Mouse (Mus musculus): Measurements from ENCODE around the gene Olfr1032. TPM values are rescaled to one million over a fixed set of nuclear protein-coding genes. Genes with fewer than 3 reads are reported as not detected.
"Not testable (repeated sequence)": the region's sequence is repeated elsewhere in the genome, so short reads cannot be mapped to it uniquely, and the experiment has no call there.

Gene Olfr1032
- total RNA-seq (2021) = not detected

GRCm38 (mm10) chr2:86005240-86005639, at the start of gene Olfr1032:
TSS of gene Olfr1032 (plus strand) at chr2:86005540.
- intact Hi-C loops (cut with DNase I) = no loop called here
- DNase-seq (ENCODE audit: extremely low spot score in 1 of 2, low spot score in 2 of 2) = no peak

DNA sequence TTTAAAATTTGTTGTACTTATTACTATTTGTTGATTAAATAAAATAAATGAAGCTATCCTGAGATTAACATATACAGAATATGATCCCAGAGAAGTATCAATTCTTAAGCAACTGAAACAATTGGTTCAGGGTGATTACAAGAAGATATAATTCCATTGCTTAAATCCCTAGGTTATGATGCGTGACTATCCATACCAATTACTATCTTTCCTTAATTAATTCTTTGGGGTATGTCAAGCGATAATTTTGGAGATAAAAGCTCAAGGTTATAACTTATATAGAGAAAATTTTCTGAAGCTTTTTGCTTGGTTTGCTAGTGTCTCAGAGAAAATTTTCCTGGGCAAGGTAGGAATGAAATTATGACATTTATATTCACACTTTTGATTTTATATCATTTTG, 31.7 kb upstream of the Olfr1032 start, which contains the start of gene Olfr1029:
TSS of gene Olfr1029 (plus strand) at position 301 of the 400 bp plus-strand sequence.
- intact Hi-C loops (cut with DNase I) = no loop called here
- no peak for DNase-seq (ENCODE audit: extremely low spot score in 1 of 2, low spot score in 2 of 2)

DNA sequence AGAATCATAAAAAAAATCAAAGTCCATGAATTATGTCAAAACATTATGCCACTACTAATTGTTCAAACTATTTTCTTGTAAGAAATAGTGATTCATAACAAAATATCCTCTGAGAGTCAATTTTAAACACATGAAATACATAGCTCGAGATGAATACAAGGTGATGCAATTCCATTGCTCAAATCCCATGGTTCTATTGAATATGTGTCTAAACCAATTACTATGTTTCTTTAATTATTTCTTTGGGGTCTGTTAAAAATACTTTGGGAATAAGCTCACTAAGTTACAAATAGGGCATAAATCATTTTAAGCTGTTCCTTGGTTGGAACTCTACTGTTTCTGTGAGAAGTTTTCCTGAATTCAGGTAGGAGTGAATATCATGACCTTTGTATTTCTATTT, 26.4 kb upstream of the Olfr1032 start, which contains the start of gene Olfr1030:
TSS of gene Olfr1030 (plus strand) at position 301 of the 400 bp plus-strand sequence.
- no peak for DNase-seq (ENCODE audit: extremely low spot score in 1 of 2, low spot score in 2 of 2)
- intact Hi-C loops (cut with DNase I) = no loop called here

GRCm38 (mm10) chr2:85990004-85990403, 15.3 kb upstream of the Olfr1032 start, which contains the start of gene Olfr1031:
TSS of gene Olfr1031 (plus strand) at chr2:85990304.
- no peak for DNase-seq (ENCODE audit: extremely low spot score in 1 of 2, low spot score in 2 of 2)
- intact Hi-C loops (cut with DNase I) = no loop called here

- DNase-seq (ENCODE audit: extremely low spot score in 1 of 2, low spot score in 2 of 2); intact Hi-C loops (cut with DNase I): not testable (repeated sequence)
Observed at GRCm38 (mm10) chr2:86020406-86020805, 15.1 kb downstream of the Olfr1032 start, which contains the start of gene Olfr1033. TSS of gene Olfr1033 (plus strand) at chr2:86020633.

DNA sequence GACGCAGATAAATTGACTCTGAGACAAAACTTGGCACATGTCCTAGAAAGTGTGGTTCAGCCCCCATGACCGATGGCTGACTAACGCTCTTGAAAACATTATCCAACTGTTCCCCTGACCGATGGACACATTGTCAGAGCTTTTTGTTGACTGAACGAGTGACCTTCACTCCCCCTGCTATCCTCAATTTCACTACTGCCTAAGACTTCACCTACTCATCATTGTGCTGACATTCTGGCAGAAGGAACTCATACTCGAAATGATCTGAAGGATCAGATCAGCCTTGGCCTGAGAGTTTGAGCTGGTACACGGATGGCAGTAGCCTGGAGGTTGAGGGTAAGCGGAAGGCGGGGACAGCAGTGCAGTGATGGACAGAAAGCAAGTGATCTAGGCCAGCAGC, 16.2 kb downstream of the Olfr1032 start:
- intact Hi-C loops (cut with DNase I); DNase-seq (ENCODE audit: extremely low spot score in 1 of 2, low spot score in 2 of 2): not testable (repeated sequence)

- intact Hi-C loops (cut with DNase I) = no loop called here
- no peak for DNase-seq (ENCODE audit: extremely low spot score in 1 of 2, low spot score in 2 of 2)
Observed at GRCm38 (mm10) chr2:86045561-86045960, 40.2 kb downstream of the Olfr1032 start, which contains the start of gene Olfr1034. TSS of gene Olfr1034 (plus strand) at chr2:86045861.

- DNase-seq (ENCODE audit: extremely low spot score in 1 of 2, low spot score in 2 of 2); intact Hi-C loops (cut with DNase I): not testable (repeated sequence)
Observed at GRCm38 (mm10) chr2:86050777-86051176, 45.4 kb downstream of the Olfr1032 start.

Other genes starting within 250 kb of the Olfr1032 start
- gene Olfr1012, start 242.8 kb upstream of the Olfr1032 start, total RNA-seq (2021) = not detected
- not detected for gene Olfr1013, start 238.4 kb upstream of the Olfr1032 start, total RNA-seq (2021)
- gene Olfr1014, start 232.8 kb upstream of the Olfr1032 start, total RNA-seq (2021) = not detected
- gene Olfr1015, start 223.5 kb upstream of the Olfr1032 start, total RNA-seq (2021) = not detected
- not detected for gene Olfr1016, start 203.0 kb upstream of the Olfr1032 start, total RNA-seq (2021)
- gene Olfr1018, start 187.1 kb upstream of the Olfr1032 start, total RNA-seq (2021) = not detected
- not detected for gene Olfr1019, start 160.1 kb upstream of the Olfr1032 start, total RNA-seq (2021)
- not detected for gene Olfr1020, start 158.5 kb upstream of the Olfr1032 start, total RNA-seq (2021)
- gene Olfr1022, start 136.9 kb upstream of the Olfr1032 start, total RNA-seq (2021) = not detected
- not detected for gene Olfr1023, start 119.9 kb upstream of the Olfr1032 start, total RNA-seq (2021)
- gene Olfr1024, start 100.5 kb upstream of the Olfr1032 start, total RNA-seq (2021) = not detected
- gene Olfr1025-ps1, start 90.3 kb upstream of the Olfr1032 start, total RNA-seq (2021) = not detected
- not detected for gene Olfr1026, start 84.0 kb upstream of the Olfr1032 start, total RNA-seq (2021)
- gene Olfr1028, start 55.1 kb upstream of the Olfr1032 start, total RNA-seq (2021) = not detected
- not detected for gene Olfr1029, start 31.6 kb upstream of the Olfr1032 start, total RNA-seq (2021)
- gene Olfr1030, start 26.3 kb upstream of the Olfr1032 start, total RNA-seq (2021) = not detected
- not detected for gene Olfr1031, start 15.2 kb upstream of the Olfr1032 start, total RNA-seq (2021)
- gene Olfr1033, start 15.1 kb downstream of the Olfr1032 start, total RNA-seq (2021) = not detected
- not detected for gene Olfr1034, start 40.3 kb downstream of the Olfr1032 start, total RNA-seq (2021)
- not detected for gene Olfr1036, start 68.5 kb downstream of the Olfr1032 start, total RNA-seq (2021)
- not detected for gene Olfr1037, start 81.8 kb downstream of the Olfr1032 start, total RNA-seq (2021)
- gene Olfr1039, start 130.4 kb downstream of the Olfr1032 start, total RNA-seq (2021) = not detected
- not detected for gene Olfr1040, start 141.2 kb downstream of the Olfr1032 start, total RNA-seq (2021)
- gene Olfr1042, start 156.3 kb downstream of the Olfr1032 start, total RNA-seq (2021) = not detected
- gene Olfr1043, start 162.0 kb downstream of the Olfr1032 start, total RNA-seq (2021) = not detected
- gene Olfr1044, start 172.3 kb downstream of the Olfr1032 start, total RNA-seq (2021) = not detected
- gene Olfr52, start 180.1 kb downstream of the Olfr1032 start, total RNA-seq (2021) = not detected
- not detected for gene Olfr1045, start 197.5 kb downstream of the Olfr1032 start, total RNA-seq (2021)
- not detected for gene Olfr1046, start 213.8 kb downstream of the Olfr1032 start, total RNA-seq (2021)
- not detected for gene Olfr1047, start 225.9 kb downstream of the Olfr1032 start, total RNA-seq (2021)
- gene Olfr1048, start 234.7 kb downstream of the Olfr1032 start, total RNA-seq (2021) = not detected